ENCODE assay signal across 34 mouse cellular contexts in genomic region chr12:34985865-34986264, GRCm38 (mm10). TPM values are rescaled to one million over a fixed set of nuclear protein-coding genes. Genes with fewer than 3 reads are reported as not detected.
A peak's percentile ranks its signal among the peaks of the same experiment; 100 is the strongest.
DNase-seq lines count a peak whose midpoint lies in the region; ATAC-seq and TF ChIP-seq lines count a peak whose summit lies in the region.
"Had no signal": no experiment of that assay in that cellular context is flagged by ENCODE, and none has a peak within 500 bp of the region (broad histone marks: within the 10 kb centered on the region; RNA-seq: fewer than 3 reads in every experiment).

No protein-coding gene starts in this region.

- H3K9ac ChIP-seq in liver, adult 2 months (ENCODE audit: low read depth, low read length) = no peak overlapping the region
- H3K9ac ChIP-seq in midbrain, embryonic 15.5 days = no peak overlapping the region
- H3K9ac ChIP-seq: embryonic facial prominence, embryonic 12.5 days; embryonic facial prominence, embryonic 15.5 days; forebrain, embryonic 12.5 days; forebrain, embryonic 15.5 days; hindbrain, embryonic 12.5 days; hindbrain, embryonic 15.5 days had no signal

- H3K27ac ChIP-seq in liver, adult 2 months (replicated peaks; ENCODE audit: insufficient read depth, low read depth, low read length) = no peak overlapping the region
- H3K27ac ChIP-seq in testis, adult 2 months (ENCODE audit: control insufficient read depth, insufficient read depth, low read depth, low read length) = no peak overlapping the region; the same call in 1 of the 2 replicates
- no peak overlapping the region for H3K27ac ChIP-seq in midbrain, embryonic 15.5 days
- H3K27ac ChIP-seq: embryonic facial prominence, embryonic 12.5 days; embryonic facial prominence, embryonic 15.5 days; forebrain, embryonic 12.5 days; forebrain, embryonic 15.5 days; hindbrain, embryonic 12.5 days; hindbrain, embryonic 15.5 days had no signal

- no peak overlapping the region for H3K4me3 ChIP-seq in liver, adult 2 months (ENCODE audit: insufficient read depth, low read depth, low read length)
- peak overlapping the region; percentile 95 for H3K4me3 ChIP-seq in testis, adult 2 months (ENCODE audit: control insufficient read depth, low read depth, low read length)
- H3K4me3 ChIP-seq in midbrain, embryonic 15.5 days = no peak overlapping the region
- H3K4me3 ChIP-seq: embryonic facial prominence, embryonic 12.5 days; embryonic facial prominence, embryonic 15.5 days; forebrain, embryonic 12.5 days; forebrain, embryonic 15.5 days; hindbrain, embryonic 12.5 days; hindbrain, embryonic 15.5 days had no signal

- TF ChIP-seq CTCF in liver, adult 2 months (IDR thresholded peaks at IDR 0.05; ENCODE audit: low read depth, low read length) = no peak
- TF ChIP-seq CTCF in testis, adult 2 months (IDR thresholded peaks at IDR 0.05; ENCODE audit: control insufficient read depth, insufficient read depth, insufficient replicate concordance, low read depth, low read length) = no peak

- no peak overlapping the region for H3K4me2 ChIP-seq in midbrain, embryonic 15.5 days
- H3K4me2 ChIP-seq: embryonic facial prominence, embryonic 12.5 days; embryonic facial prominence, embryonic 15.5 days; forebrain, embryonic 12.5 days; forebrain, embryonic 15.5 days; heart, embryonic 11.5 days; hindbrain, embryonic 12.5 days; hindbrain, embryonic 15.5 days had no signal

- H3K36me3 ChIP-seq in liver, adult 2 months (ENCODE audit: control insufficient read depth, insufficient read depth, low read length) = no peaks in the 10 kb centered on the region
- H3K36me3 ChIP-seq in testis, adult 2 months (ENCODE audit: control insufficient read depth, insufficient read depth, low read length) = no peaks in the 10 kb centered on the region; the same call in 1 of the 2 replicates
- no peaks in the 10 kb centered on the region for H3K36me3 ChIP-seq in midbrain, embryonic 15.5 days (replicated peaks)
- H3K36me3 ChIP-seq: embryonic facial prominence, embryonic 12.5 days; embryonic facial prominence, embryonic 15.5 days; forebrain, embryonic 12.5 days; forebrain, embryonic 15.5 days; G1E; hindbrain, embryonic 12.5 days; hindbrain, embryonic 15.5 days had no signal

- 76% methylated on average over 5 of the region's 5 CpGs for WGBS in liver, adult 2 months
- WGBS in midbrain, embryonic 15.5 days = 86% methylated on average over 5 of the region's 5 CpGs

- DNase-seq in liver, adult 2 months (ENCODE audit: extremely low read depth, low read depth, low spot score) = peak; percentile 10
- DNase-seq in liver = no peak
- no peak for DNase-seq in testis, postnatal 14 days (ENCODE audit: low spot score)
- DNase-seq in thymus, adult 18-20 months = no peak
- DNase-seq: adrenal gland, adult 2 months; adrenal gland, postnatal 14 days; B cell, adult 2 months; cerebellum, adult 11 months; cerebellum, adult 2 months; cerebellum, adult 9-11 months; cerebellum, postnatal 25 days; gastrocnemius, postnatal 25 days; heart, adult 11 months had no signal

- TF ChIP-seq POLR2A in liver, adult 2 months (IDR thresholded peaks at IDR 0.05; ENCODE audit: extremely low read depth, insufficient read depth, low read length) = no peak
- no peak for TF ChIP-seq POLR2A in testis, adult 2 months (IDR thresholded peaks at IDR 0.05; ENCODE audit: control insufficient read depth, low read depth, low read length)

- H3K9me3 ChIP-seq in midbrain, embryonic 15.5 days = no peaks in the 10 kb centered on the region
- H3K9me3 ChIP-seq: embryonic facial prominence, embryonic 12.5 days; embryonic facial prominence, embryonic 15.5 days; forebrain, embryonic 12.5 days; forebrain, embryonic 15.5 days; G1E; hindbrain, embryonic 12.5 days; hindbrain, embryonic 15.5 days had no signal

- no peaks in the 10 kb centered on the region for H3K27me3 ChIP-seq in liver, adult 2 months (ENCODE audit: control insufficient read depth, insufficient read depth, low read length)
- H3K27me3 ChIP-seq in testis, adult 2 months (ENCODE audit: control insufficient read depth, insufficient read depth, low read length) = no peaks in the 10 kb centered on the region
- no peaks in the 10 kb centered on the region for H3K27me3 ChIP-seq in midbrain, embryonic 15.5 days (replicated peaks)
- H3K27me3 ChIP-seq: CH12.LX; embryonic facial prominence, embryonic 12.5 days; embryonic facial prominence, embryonic 15.5 days; forebrain, embryonic 12.5 days; forebrain, embryonic 15.5 days; hindbrain, embryonic 12.5 days; hindbrain, embryonic 15.5 days had no signal

- H3K79me2 ChIP-seq in liver, adult 2 months (ENCODE audit: control insufficient read depth, insufficient read depth, low read length) = no peaks in the 10 kb centered on the region

- ATAC-seq in granulocyte monocyte progenitor cell, adult 5-6 weeks (replicated peaks; ENCODE audit: poor library complexity, severe bottlenecking) = peak; percentile 55
- peak; percentile 35; the same call in 1 of the 2 replicates for ATAC-seq in neutrophil, adult 5-6 weeks (ENCODE audit: extremely low read depth, insufficient number of reproducible peaks, low FRiP score, poor library complexity, severe bottlenecking)
- ATAC-seq in midbrain, embryonic 15.5 days (replicated peaks) = no peak
- ATAC-seq: forebrain, embryonic 15.5 days; Patski had no signal

- H3K4me1 ChIP-seq in liver, adult 2 months (ENCODE audit: control insufficient read depth, insufficient read depth, low read length) = peaks cover 12% of the 10 kb centered on the region; the same call in 1 of the 2 replicates
- peaks cover 8% of the 10 kb centered on the region; the same call in 1 of the 2 replicates for H3K4me1 ChIP-seq in testis, adult 2 months (ENCODE audit: control insufficient read depth, insufficient read depth, low read length)
- H3K4me1 ChIP-seq in midbrain, embryonic 15.5 days = no peaks in the 10 kb centered on the region
- H3K4me1 ChIP-seq: embryonic facial prominence, embryonic 12.5 days; embryonic facial prominence, embryonic 15.5 days; forebrain, embryonic 12.5 days; hindbrain, embryonic 12.5 days; hindbrain, embryonic 15.5 days had no signal

RNA-seq across cellular contexts. Expression of gene Prps1l1, which starts 1.3 kb away (rescaled TPM):
- not detected in 2 replicates for total RNA-seq in liver, adult 2 months (2014; rRNA removed)
- polyA plus RNA-seq in liver, adult 2 months (2012; rRNA removed) = not detected in 2 replicates
- polyA plus RNA-seq in testis, adult 2 months (2012; rRNA removed) = 121 and 125 TPM in 2 replicates
- total RNA-seq in granulocyte monocyte progenitor cell, adult 5-6 weeks (2014; fragmentation: Nextera tagmentation) = not detected in 2 replicates
- total RNA-seq in granulocyte monocyte progenitor cell, adult 5-6 weeks (2017) = 0.05 and 0.95 TPM in 2 replicates
- total RNA-seq in neutrophil, adult 5-6 weeks (2017) = 6.4 and 7.9 TPM in 2 replicates
- polyA plus RNA-seq in midbrain, embryonic 15.5 days (2015; fragmentation: Nextera tagmentation; extraction: Ambion mirVana) = not detected in 2 replicates
- total RNA-seq: adrenal gland, adult 2 months; adrenal gland, postnatal 14 days; adrenal gland, postnatal 4 days; CH12.LX; gastrocnemius, adult 8-10 months; gastrocnemius, postnatal 25 days; heart, adult 8-10 months; heart, postnatal 25 days; hematopoietic stem cell, adult 5-6 weeks had no signal
- polyA plus RNA-seq: adrenal gland, adult 2 months; cerebellum, adult 2 months; embryonic facial prominence, embryonic 12.5 days; embryonic facial prominence, embryonic 15.5 days; forebrain, embryonic 12.5 days; forebrain, embryonic 15.5 days; G1E; heart, embryonic 11.5 days; heart, embryonic 14.5 days; heart, postnatal 0 days; hindbrain, embryonic 12.5 days; hindbrain, embryonic 15.5 days; Patski had no signal
